Mouse (Mus musculus): ENCODE results near the gene Erp44.

The Erp44 gene

GRCm38 (mm10) chr4:48236721-48237120, 42.6 kb downstream of the Erp44 start:
- no peak for DNase-seq (ENCODE audit: low spot score)

GRCm38 (mm10) chr4:48226800-48227199, 52.6 kb downstream of the Erp44 start:
- DNase-seq (ENCODE audit: low spot score) = no peak

DNA sequence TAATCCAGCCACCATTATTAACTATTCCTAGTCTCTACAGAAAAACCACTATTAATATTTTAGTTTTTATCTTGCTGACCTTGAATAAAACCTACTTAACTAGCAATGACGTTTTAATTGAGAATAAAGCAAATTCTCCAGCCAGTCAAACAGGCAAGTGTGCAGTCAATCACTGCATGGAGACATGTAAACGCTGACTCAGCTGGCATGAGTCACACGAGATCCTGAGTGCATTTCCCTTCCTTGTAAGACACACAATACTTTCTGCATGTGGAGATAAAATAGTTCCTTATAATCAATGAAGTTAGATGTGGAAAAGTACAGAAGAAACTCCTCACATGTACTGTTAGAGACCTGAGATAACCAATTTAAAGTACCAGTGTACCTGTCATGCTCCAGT, 53.8 kb downstream of the Erp44 start:
- no peak for DNase-seq (ENCODE audit: low spot score)

- peak; percentile 69 for DNase-seq (ENCODE audit: low spot score)
Measured at GRCm38 (mm10) chr4:48225173-48225572, 54.2 kb downstream of the Erp44 start.

DNA sequence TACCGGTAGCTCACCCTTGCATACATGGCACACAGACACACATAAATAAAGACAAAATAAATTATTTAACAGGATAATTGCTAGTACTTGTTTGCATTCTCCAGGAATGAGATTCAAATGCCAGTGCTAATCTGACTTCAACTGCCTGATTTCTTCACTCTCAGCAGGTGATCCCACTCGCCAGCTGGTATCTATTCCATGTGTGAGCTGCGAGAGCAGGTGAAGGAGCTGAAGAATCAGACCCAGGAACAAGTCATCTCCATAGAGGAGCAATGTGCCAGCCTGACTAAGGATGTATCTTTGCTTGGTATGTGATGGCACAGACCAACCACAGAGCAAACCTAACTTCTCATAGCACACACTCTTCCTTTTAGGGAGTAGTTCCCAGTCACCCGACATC, 75.8 kb downstream of the Erp44 start:
- no peak for DNase-seq (ENCODE audit: low spot score)

- no peak for DNase-seq (ENCODE audit: low spot score)
Measured at GRCm38 (mm10) chr4:48198447-48198846, 80.9 kb downstream of the Erp44 start.

DNA sequence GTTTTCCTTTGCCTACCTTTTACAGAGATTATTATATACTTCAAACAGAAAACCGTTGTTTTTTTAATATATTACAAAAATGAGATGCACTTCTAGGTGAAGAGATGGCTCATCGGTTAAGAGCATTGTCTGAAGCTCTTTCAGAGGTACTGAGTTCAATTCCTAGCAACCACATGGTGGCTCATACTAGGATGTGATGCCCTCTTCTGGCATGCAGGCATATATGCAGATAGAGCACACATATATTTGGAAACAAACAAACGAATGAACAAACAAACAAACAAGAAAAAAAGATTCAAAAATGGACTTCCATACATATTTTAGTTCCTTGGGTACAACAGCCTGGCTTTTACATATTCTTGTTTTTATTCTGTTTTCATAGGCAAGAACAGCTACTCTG, 81.4 kb downstream of the Erp44 start:
- no peak for DNase-seq (ENCODE audit: low spot score)

GRCm38 (mm10) chr4:48182115-48182806, 97.1 kb downstream of the Erp44 start:
- DNase-seq (ENCODE audit: low spot score) = no peak

DNA sequence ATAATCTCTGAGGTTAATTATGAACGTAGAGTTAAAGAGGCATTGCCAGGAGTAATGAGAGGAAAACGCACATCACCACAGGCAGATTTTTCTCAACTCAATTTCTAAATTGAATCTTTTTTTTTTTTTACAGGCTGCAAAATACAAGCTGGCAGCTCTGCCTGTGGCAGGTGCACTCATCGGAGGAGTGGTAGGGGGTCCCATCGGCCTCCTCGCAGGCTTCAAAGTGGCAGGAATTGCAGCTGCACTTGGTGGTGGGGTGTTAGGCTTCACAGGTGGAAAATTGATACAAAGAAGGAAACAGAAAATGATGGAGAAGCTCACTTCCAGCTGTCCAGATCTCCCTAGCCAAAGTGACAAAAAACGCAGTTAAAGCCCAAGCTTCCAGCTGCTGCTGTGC, 98.0 kb downstream of the Erp44 start:
- no peak for DNase-seq (ENCODE audit: low spot score)

- no peak for DNase-seq (ENCODE audit: low spot score)
Measured at GRCm38 (mm10) chr4:48180922-48181321, 98.4 kb downstream of the Erp44 start.

GRCm38 (mm10) chr4:48175666-48176065, 103.7 kb downstream of the Erp44 start:
- no peak for DNase-seq (ENCODE audit: low spot score)

- DNase-seq (ENCODE audit: low spot score) = no peak
Measured at GRCm38 (mm10) chr4:48163851-48164250, 115.5 kb downstream of the Erp44 start.

GRCm38 (mm10) chr4:48160386-48160785, 119.0 kb downstream of the Erp44 start:
- no peak for DNase-seq (ENCODE audit: low spot score)

- no peak for DNase-seq (ENCODE audit: low spot score)
Measured at GRCm38 (mm10) chr4:48155864-48156263, 123.5 kb downstream of the Erp44 start.

DNA sequence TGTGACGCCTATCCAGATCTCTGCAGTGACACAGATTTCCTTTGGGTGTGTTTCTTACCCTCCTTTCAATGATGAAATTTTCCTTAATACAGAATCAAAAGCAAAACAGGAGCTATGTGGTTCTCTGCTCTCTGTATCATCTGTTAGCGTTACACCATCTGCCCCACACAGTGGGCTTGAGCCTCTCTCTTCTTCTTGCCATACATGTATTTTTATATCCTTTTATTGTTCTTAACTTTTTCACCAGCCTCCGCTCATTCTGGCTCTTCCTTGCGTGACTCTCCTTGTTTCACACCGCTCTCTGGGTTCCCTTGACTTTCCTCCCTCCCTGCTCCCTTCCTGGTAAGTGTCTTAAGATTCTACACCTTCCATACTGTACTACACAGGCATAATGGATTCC, 126.1 kb downstream of the Erp44 start:
- no peak for DNase-seq (ENCODE audit: low spot score)

GRCm38 (mm10) chr4:48149492-48149891, 129.9 kb downstream of the Erp44 start:
- no peak for DNase-seq (ENCODE audit: low spot score)

All from MN1 (cell line).